ENCODE assay signal across 20 mouse cellular contexts in the genomic region with DNA sequence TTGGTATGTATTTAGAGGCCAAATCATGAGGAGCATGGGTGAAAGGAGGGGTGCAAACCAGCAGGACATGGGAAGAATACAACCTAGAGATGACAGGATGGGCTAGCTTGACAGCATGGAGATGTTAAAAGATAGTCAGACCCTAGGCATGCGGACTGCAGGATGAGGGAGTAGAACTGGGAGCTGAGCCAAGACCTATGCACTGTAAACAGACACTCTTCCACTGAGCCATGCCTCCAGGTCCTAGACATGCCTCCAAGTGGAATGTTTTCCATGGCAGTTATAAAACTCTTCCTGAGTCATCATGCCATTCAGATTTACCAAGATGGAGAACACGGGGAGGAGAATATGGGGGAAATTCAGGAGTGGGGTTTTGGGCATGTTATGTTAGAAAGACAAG. TPM values are rescaled to one million over a fixed set of nuclear protein-coding genes. Genes with fewer than 3 reads are reported as not detected.
DNase-seq lines count a peak whose midpoint lies in the region; ATAC-seq and TF ChIP-seq lines count a peak whose summit lies in the region.
"Had no signal": no experiment of that assay in that cellular context is flagged by ENCODE, and none has a peak within 500 bp of the region (broad histone marks: within the 10 kb centered on the region; RNA-seq: fewer than 3 reads in every experiment).

No protein-coding gene starts in this region.

- WGBS in lung, embryonic 15.5 days, result 50% methylated on average over 2 of the region's 2 CpGs

- H3K27ac ChIP-seq in lung, embryonic 15.5 days, result no peak overlapping the region
- H3K27ac ChIP-seq: forebrain, embryonic 15.5 days; heart, embryonic 10.5 days; heart, embryonic 15.5 days; hindbrain, embryonic 13.5 days; hindbrain, postnatal 0 days had no signal

- no peak overlapping the region for H3K4me2 ChIP-seq in lung, embryonic 15.5 days
- H3K4me2 ChIP-seq: forebrain, embryonic 15.5 days; heart, embryonic 15.5 days; hindbrain, embryonic 13.5 days had no signal

- H3K4me3 ChIP-seq in lung, embryonic 15.5 days, result no peak overlapping the region
- H3K4me3 ChIP-seq: forebrain, embryonic 15.5 days; heart, embryonic 10.5 days; heart, embryonic 15.5 days; hindbrain, embryonic 13.5 days had no signal

- CTCF ChIA-PET in Patski (lab: Charles Lee), result interaction anchor here (1.1 kb wide), 1 partner anchor 15 kb away, joined by 4 read pairs; no protein-coding TSS in a partner anchor

- no peaks in the 10 kb centered on the region for H3K36me3 ChIP-seq in lung, embryonic 15.5 days
- H3K36me3 ChIP-seq: forebrain, embryonic 15.5 days; heart, embryonic 10.5 days; heart, embryonic 15.5 days; hindbrain, embryonic 13.5 days had no signal

- no peak overlapping the region for H3K9ac ChIP-seq in lung, embryonic 15.5 days
- H3K9ac ChIP-seq: forebrain, embryonic 15.5 days; heart, embryonic 15.5 days; hindbrain, embryonic 13.5 days had no signal

- no peak for TF ChIP-seq CTCF in Patski (IDR thresholded peaks at IDR 0.05)

- in situ Hi-C loops in Patski (cut with MboI; ENCODE audit: low pct_unique_long_range_greater_than_20kb), result no loop called here

- H3K4me1 ChIP-seq in lung, embryonic 15.5 days, result no peaks in the 10 kb centered on the region
- H3K4me1 ChIP-seq: forebrain, embryonic 15.5 days; heart, embryonic 15.5 days; hindbrain, embryonic 13.5 days had no signal

- ATAC-seq in lung, embryonic 15.5 days (ENCODE audit: borderline replicate concordance, extremely low read depth, low FRiP score, low TSS enrichment), result peak; percentile 59; the same call in 1 of the 2 replicates
- peak; percentile 35 for ATAC-seq in Patski
- ATAC-seq: forebrain, embryonic 15.5 days; hindbrain, postnatal 0 days had no signal

- DNase-seq in lung, postnatal 4 days, result no peak
- peak; percentile 61 for DNase-seq in 3134 (ENCODE audit: extremely low read depth, insufficient read length, low spot score)
- DNase-seq in 3T3-L1 (ENCODE audit: low read depth, low spot score), result peak; percentile 96
- no peak for DNase-seq in Patski (ENCODE audit: low read depth, low spot score)
- DNase-seq in testis, postnatal 14 days (ENCODE audit: low spot score), result no peak
- DNase-seq in right cerebral cortex, adult 2 months (ENCODE audit: low spot score in 2 of 2), result no peak
- DNase-seq: adrenal gland, postnatal 14 days; cerebellum, adult 18-20 months; cerebellum, adult 9-11 months; cerebellum, postnatal 36 days; gastrocnemius, postnatal 10 days; heart, adult 18-20 months; heart, postnatal 14 days had no signal

- POLR2A ChIA-PET in Patski (lab: Charles Lee), result no interaction called here

- H3K9me3 ChIP-seq in lung, embryonic 15.5 days, result peaks cover 7% of the 10 kb centered on the region
- H3K9me3 ChIP-seq: forebrain, embryonic 15.5 days; heart, embryonic 15.5 days had no signal

- H3K27me3 ChIP-seq in lung, embryonic 15.5 days, result no peaks in the 10 kb centered on the region
- no peaks in the 10 kb centered on the region for H3K27me3 ChIP-seq in Patski
- H3K27me3 ChIP-seq: CH12.LX; forebrain, embryonic 15.5 days; heart, embryonic 15.5 days; hindbrain, embryonic 13.5 days had no signal

RNA-seq across cellular contexts. Expression of a gene that starts 53.9 kb away (rescaled TPM):
- polyA plus RNA-seq in lung, embryonic 15.5 days (2015; fragmentation: Nextera tagmentation; extraction: Ambion mirVana), result 0.23 and 0.37 TPM in 2 replicates
- polyA plus RNA-seq in Patski (2021), result 25.5 TPM

Comparison
In these comparisons a context has a peak if more than half of its experiments do, and no peak if none do; other contexts are left out.
1. DNase-seq: peak in 3134 (single experiment) and 3T3-L1 (single experiment); none in lung, postnatal 4 days (0 of 2), Patski (single experiment), testis, postnatal 14 days (single experiment) and right cerebral cortex, adult 2 months (0 of 2).
2. RNA of a gene that starts 53.9 kb away (polyA plus RNA-seq): 25.5 TPM in Patski (single experiment); 0.23 to 0.37 TPM in lung, embryonic 15.5 days; every median in the first group is over 10 times any median in the second.